Mouse (Mus musculus) skeletal muscle tissue, adult 2 months (tissue): ENCODE measurements at regions not wholly inside any gene's neighbourhood (a gene's known extent, or its start where the extent isn't known, plus 50 kb on each side); places are given as distances from the start of the nearest gene placed in this dataset.
"Not testable (repeated sequence)": the region's sequence is repeated elsewhere in the genome, so short reads cannot be mapped to it uniquely, and the experiment has no call there.

Source experiments
- DNase-seq: peaks from one replicate; pipeline ENCODE4 v3.0.0-alpha.2; 2012; ENCODE audit warnings: low read depth, low spot score

DNA sequence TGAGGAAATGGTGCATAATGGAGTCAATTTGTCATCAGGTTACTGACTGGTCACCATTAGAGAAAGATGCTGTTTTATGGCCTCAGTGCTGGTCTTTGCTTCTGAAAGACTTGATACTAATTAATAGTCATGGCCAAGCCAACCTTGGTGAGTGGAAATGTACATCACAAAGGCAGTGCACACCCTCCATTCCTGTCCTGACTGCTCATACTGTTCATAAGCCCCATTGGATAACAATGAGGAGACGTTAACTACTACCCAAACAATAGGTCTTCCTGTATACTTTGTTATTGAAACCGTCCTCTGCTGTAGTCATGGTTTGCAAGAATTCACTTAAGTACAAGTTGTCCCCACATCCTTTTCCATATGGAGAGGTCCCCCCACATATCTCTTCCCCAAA is 605.8 kb upstream of the Slc35b3 start:
- DNase-seq = no peak

GRCm38 (mm10) chr13:39537724-39538440 is 577.2 kb upstream of the Slc35b3 start:
- no peak for DNase-seq

- DNase-seq = no peak
Observed at GRCm38 (mm10) chr13:39526469-39526868, 565.8 kb upstream of the Slc35b3 start.

- DNase-seq = no peak
Observed at GRCm38 (mm10) chr13:39523856-39524301, 563.2 kb upstream of the Slc35b3 start.

GRCm38 (mm10) chr13:39523246-39523850 is 562.7 kb upstream of the Slc35b3 start:
- DNase-seq = no peak

DNA sequence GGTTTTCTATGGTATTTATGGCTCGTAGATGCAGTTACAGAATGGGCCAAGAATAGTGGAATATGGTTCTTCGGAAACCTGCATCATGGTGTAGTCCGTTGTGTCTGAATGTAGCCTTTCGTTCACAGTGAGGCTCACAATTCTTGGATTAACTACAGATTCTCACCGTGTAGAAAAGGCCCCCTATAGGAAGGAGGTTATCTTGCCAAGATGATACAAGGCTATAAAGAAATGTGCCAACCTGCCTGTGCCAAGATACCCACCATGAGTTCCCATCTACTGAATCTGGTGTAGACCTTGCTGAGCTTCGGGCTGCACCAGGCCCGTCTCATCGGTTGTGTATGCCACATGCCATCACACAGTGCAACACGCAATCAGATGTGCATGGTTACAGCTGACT is 560.2 kb upstream of the Slc35b3 start:
- no peak for DNase-seq

DNA sequence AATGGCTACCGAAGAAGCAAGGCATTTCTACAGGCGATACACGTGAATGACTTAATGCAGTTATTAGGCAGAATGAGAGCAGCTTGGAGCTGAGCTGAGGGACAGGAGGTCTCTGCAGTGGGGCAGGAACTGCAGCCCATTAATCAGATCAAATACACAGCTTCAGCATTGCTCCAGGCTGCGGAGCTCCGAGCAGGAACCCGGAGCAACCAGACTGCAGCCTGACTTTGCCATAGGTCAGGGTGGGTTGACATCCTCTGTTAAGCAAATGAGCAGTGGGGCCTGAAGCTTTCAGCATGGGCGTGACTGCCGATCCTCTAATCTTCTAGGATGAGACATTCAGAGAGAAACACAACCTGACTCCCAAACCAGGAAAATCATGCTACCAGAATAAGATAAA is 555.4 kb upstream of the Slc35b3 start:
- no peak for DNase-seq

- DNase-seq = no peak
Observed at GRCm38 (mm10) chr13:39489806-39490205, 529.1 kb upstream of the Slc35b3 start.

GRCm38 (mm10) chr13:39472621-39473020 is 511.9 kb upstream of the Slc35b3 start:
- DNase-seq = no peak

- no peak for DNase-seq
Observed at GRCm38 (mm10) chr13:39441799-39442198, 481.1 kb upstream of the Slc35b3 start.

GRCm38 (mm10) chr13:39440907-39441306 is 480.2 kb upstream of the Slc35b3 start:
- DNase-seq = peak; percentile 10

DNA sequence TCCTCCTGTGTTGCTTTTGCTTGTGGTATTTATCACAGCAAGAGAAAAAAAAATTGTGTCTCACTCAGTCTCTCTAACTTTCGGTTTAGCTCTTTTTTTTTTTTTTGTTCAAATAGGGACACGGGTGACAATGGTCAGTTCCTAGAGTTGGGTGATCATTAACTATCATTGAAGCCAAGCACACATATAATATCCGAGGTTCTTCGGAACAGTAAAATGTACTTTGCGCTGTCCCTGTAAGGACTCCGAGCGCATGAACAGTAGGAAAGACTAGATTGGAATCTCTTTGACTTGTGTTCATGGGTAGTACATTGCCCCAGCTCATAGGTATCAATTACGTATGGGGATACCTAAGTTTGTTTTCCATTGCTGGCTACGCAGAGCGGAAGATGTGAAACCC is 479.7 kb upstream of the Slc35b3 start:
- DNase-seq = no peak

GRCm38 (mm10) chr13:39427996-39428395 is 467.3 kb upstream of the Slc35b3 start:
- DNase-seq = no peak

GRCm38 (mm10) chr13:39425944-39426343 is 465.3 kb upstream of the Slc35b3 start:
- DNase-seq = no peak

GRCm38 (mm10) chr13:39418127-39418526 is 457.5 kb upstream of the Slc35b3 start:
- no peak for DNase-seq

DNA sequence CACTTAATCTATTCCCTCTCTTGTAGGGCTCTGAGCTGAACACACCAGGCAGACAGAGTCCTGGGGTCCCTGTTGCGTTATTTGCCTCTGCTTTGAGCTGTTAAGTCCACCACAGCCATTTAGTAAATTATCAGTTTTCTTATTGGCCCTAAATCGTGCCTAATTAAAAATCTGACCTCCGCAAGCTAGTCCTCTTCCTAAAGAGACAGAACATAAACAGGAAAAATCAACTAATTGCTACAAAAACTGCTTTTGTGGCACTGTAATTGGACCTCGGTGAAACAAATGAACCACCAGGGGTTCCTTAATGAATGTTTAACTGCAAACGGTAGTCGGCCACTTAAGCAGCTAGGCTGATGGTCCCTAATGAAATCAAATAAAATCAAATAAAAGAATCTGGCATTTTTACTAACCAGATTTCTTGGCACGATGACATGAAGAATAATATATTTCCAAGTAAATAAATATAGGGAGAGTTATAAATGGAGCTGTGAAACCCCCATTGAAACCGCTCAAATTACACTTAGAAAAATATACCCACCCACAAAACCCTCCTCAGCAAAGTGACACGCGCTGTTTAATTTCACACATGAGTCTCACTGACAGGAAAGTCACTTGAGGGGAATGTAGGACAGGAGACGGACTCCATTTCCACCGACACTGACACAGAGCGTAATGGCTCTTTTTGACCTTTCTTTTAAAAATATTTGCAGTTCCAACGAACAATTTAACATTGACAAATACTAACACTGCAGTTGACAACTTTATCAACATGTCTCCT is 451.0 kb upstream of the Slc35b3 start:
- no peak for DNase-seq

GRCm38 (mm10) chr13:39392589-39392988 is 431.9 kb upstream of the Slc35b3 start:
- DNase-seq = no peak

DNA sequence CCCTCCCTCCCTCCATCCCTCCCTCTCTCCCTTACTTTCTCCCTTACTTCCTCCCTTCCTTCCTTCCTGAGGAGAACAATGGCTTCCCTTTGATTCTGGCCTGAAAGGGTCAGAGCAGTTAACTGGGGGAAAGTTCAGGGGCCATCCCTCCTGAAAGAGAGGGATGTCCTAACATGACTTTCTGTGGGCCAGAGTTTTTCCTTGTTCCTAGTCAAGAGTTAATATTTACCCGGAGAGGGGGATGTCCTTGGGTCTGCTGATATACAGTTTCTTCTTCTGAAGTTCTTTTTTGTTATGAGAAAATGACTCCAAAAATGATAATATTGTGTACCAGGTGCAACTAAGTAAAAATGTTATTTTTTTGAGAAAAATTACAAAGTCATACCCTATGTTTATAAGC is 431.5 kb upstream of the Slc35b3 start:
- not testable (repeated sequence) for DNase-seq

- no peak for DNase-seq
Observed at GRCm38 (mm10) chr13:39376677-39377076, 416.0 kb upstream of the Slc35b3 start.

- DNase-seq = no peak
Observed at GRCm38 (mm10) chr13:39376269-39376668, 415.6 kb upstream of the Slc35b3 start.

DNA sequence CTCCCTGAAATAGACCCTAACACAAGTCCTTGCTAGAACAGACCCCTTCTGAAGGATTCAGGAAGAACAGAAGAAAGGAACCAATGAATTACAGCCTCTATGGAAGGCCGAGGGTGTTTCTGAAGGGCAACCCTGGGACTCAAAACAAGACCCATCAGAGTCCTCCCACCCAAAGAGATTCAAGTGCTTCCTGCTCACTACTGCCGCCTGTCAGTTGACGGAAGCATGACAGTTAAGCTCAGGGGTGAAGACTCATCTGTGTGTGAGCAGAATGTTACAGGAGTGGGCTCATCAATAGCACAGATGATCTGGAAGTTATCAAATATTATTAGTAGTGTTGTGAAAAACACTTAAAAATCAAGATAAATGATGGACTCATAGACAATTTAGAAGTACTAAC is 411.9 kb upstream of the Slc35b3 start:
- DNase-seq = no peak

- no peak for DNase-seq
Observed at GRCm38 (mm10) chr13:39363637-39364036, 403.0 kb upstream of the Slc35b3 start.

GRCm38 (mm10) chr13:39362536-39362935 is 401.9 kb upstream of the Slc35b3 start:
- no peak for DNase-seq
